Mouse (Mus musculus): ENCODE results near the gene Clcn3. TPM values are rescaled to one million over a fixed set of nuclear protein-coding genes. Genes with fewer than 3 reads are reported as not detected.
"Not testable (repeated sequence)": the region's sequence is repeated elsewhere in the genome, so short reads cannot be mapped to it uniquely, and the experiment has no call there.

Gene Clcn3
- 48.3 and 58.0 TPM in 2 replicates for total RNA-seq (2017)

- ATAC-seq (ENCODE audit: extremely low read depth, insufficient number of reproducible peaks, low FRiP score, poor library complexity, severe bottlenecking), result peak; percentile 97
Observed at GRCm38 (mm10) chr8:60982701-60983687, at the start of gene Clcn3. Gene Clcn3, minus strand, starts transcription at chr8:60983300.

GRCm38 (mm10) chr8:60996468-60996867, 13.4 kb upstream of the Clcn3 start:
- ATAC-seq (ENCODE audit: extremely low read depth, insufficient number of reproducible peaks, low FRiP score, poor library complexity, severe bottlenecking), result no peak

GRCm38 (mm10) chr8:60993639-60993986, 10.5 kb upstream of the Clcn3 start:
- peak; percentile 7; the same call in 1 of the 2 replicates for ATAC-seq (ENCODE audit: extremely low read depth, insufficient number of reproducible peaks, low FRiP score, poor library complexity, severe bottlenecking)

- peak; percentile 95 for ATAC-seq (ENCODE audit: extremely low read depth, insufficient number of reproducible peaks, low FRiP score, poor library complexity, severe bottlenecking)
Observed at GRCm38 (mm10) chr8:60992910-60993638, 10.0 kb upstream of the Clcn3 start, which contains the start of gene Nek1. Gene Nek1, plus strand, starts transcription at chr8:60993195.

GRCm38 (mm10) chr8:60992561-60992909, 9.4 kb upstream of the Clcn3 start:
- ATAC-seq (ENCODE audit: extremely low read depth, insufficient number of reproducible peaks, low FRiP score, poor library complexity, severe bottlenecking), result peak; percentile 39

- not testable (repeated sequence) for ATAC-seq (ENCODE audit: extremely low read depth, insufficient number of reproducible peaks, low FRiP score, poor library complexity, severe bottlenecking)
Observed at GRCm38 (mm10) chr8:60984260-60985010, 1.3 kb upstream of the Clcn3 start.

- peak; percentile 20; the same call in 1 of the 2 replicates for ATAC-seq (ENCODE audit: extremely low read depth, insufficient number of reproducible peaks, low FRiP score, poor library complexity, severe bottlenecking)
Observed at GRCm38 (mm10) chr8:60983688-60984079, 584 bp upstream of the Clcn3 start.

GRCm38 (mm10) chr8:60981388-60981787, 1.7 kb downstream of the Clcn3 start:
- no peak for ATAC-seq (ENCODE audit: extremely low read depth, insufficient number of reproducible peaks, low FRiP score, poor library complexity, severe bottlenecking)

- no peak for ATAC-seq (ENCODE audit: extremely low read depth, insufficient number of reproducible peaks, low FRiP score, poor library complexity, severe bottlenecking)
Observed at GRCm38 (mm10) chr8:60978496-60978895, 4.6 kb downstream of the Clcn3 start.

- ATAC-seq (ENCODE audit: extremely low read depth, insufficient number of reproducible peaks, low FRiP score, poor library complexity, severe bottlenecking), result no peak
Observed at GRCm38 (mm10) chr8:60976818-60977217, 6.3 kb downstream of the Clcn3 start.

- ATAC-seq (ENCODE audit: extremely low read depth, insufficient number of reproducible peaks, low FRiP score, poor library complexity, severe bottlenecking), result no peak
Observed at GRCm38 (mm10) chr8:60974837-60975236, 8.3 kb downstream of the Clcn3 start.

GRCm38 (mm10) chr8:60973448-60973847, 9.7 kb downstream of the Clcn3 start:
- ATAC-seq (ENCODE audit: extremely low read depth, insufficient number of reproducible peaks, low FRiP score, poor library complexity, severe bottlenecking), result no peak

GRCm38 (mm10) chr8:60971808-60972207, 11.3 kb downstream of the Clcn3 start:
- ATAC-seq (ENCODE audit: extremely low read depth, insufficient number of reproducible peaks, low FRiP score, poor library complexity, severe bottlenecking), result no peak

GRCm38 (mm10) chr8:60969091-60969490, 14.0 kb downstream of the Clcn3 start:
- ATAC-seq (ENCODE audit: extremely low read depth, insufficient number of reproducible peaks, low FRiP score, poor library complexity, severe bottlenecking), result no peak

GRCm38 (mm10) chr8:60965741-60966140, 17.4 kb downstream of the Clcn3 start:
- no peak for ATAC-seq (ENCODE audit: extremely low read depth, insufficient number of reproducible peaks, low FRiP score, poor library complexity, severe bottlenecking)

- no peak for ATAC-seq (ENCODE audit: extremely low read depth, insufficient number of reproducible peaks, low FRiP score, poor library complexity, severe bottlenecking)
Observed at GRCm38 (mm10) chr8:60965306-60965705, 17.8 kb downstream of the Clcn3 start.

GRCm38 (mm10) chr8:60964518-60964917, 18.6 kb downstream of the Clcn3 start:
- ATAC-seq (ENCODE audit: extremely low read depth, insufficient number of reproducible peaks, low FRiP score, poor library complexity, severe bottlenecking), result no peak

- no peak for ATAC-seq (ENCODE audit: extremely low read depth, insufficient number of reproducible peaks, low FRiP score, poor library complexity, severe bottlenecking)
Observed at GRCm38 (mm10) chr8:60963931-60964330, 19.2 kb downstream of the Clcn3 start.

GRCm38 (mm10) chr8:60962763-60963162, 20.3 kb downstream of the Clcn3 start:
- no peak for ATAC-seq (ENCODE audit: extremely low read depth, insufficient number of reproducible peaks, low FRiP score, poor library complexity, severe bottlenecking)

Data from neutrophil, adult 5-6 weeks (primary cell).